Mouse (Mus musculus): ENCODE measurements around the gene Cript.
"Not testable (repeated sequence)": the region's sequence is repeated elsewhere in the genome, so short reads cannot be mapped to it uniquely, and the experiment has no call there.

Gene Cript

DNA sequence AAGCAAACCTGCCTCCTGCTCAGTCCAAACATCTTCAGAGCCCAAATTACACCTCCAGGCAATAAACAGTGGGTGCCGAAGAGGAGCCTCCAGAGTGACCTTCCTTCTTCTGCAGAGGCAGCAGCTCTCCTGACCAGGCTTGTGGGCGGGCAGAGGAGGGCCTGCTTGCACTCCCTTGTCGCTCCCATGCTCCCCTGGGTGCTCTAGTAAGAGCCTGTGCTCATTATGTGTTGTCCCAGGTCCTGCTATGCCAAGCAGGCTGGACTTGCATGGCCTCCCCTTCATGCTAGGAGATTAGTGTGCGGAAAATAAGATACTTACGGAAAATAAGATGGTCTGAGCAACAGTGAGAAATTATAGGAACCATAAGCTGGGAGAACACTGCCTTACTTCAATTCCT is 24.3 kb downstream of the Cript start:
- in situ Hi-C loops (cut with MboI), result loop anchor here (5.0 to 25.0 kb wide), 2 partner anchors 132 to 513 kb away; partner anchors contain the start of gene Tmem247

DNA sequence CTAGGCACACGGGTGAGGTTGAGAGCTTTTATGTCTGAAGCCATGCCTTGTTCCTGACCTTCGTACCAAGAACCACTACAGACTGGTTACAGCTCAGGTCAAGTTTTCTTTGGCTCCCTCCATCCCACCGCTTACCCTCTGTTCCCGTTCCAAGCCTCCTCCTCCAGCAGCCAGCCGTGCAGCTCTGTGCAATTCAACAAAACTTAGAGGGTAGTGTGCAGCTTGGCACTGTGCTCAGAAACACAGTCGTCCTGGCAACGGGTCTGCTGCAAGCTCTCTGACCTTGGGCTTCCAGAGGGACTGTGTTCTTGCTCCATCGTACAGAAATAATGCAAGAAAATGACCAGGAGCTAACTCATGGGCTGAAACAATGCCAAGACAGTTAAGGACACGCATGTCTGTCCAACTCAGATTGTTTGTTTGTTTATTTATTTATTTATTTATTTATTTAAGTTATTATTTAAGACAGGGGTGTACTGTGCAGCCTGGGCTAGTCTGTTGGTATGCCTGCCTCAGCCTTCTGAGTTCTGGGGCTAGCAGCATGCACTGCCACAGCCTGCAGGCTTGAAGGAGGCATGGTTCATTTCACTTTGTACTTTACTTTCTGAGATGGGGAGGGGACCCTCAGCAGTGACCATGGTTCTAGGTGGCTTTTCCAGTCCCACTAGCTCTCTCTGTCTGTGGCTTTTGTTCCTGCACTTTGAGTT is 25.3 kb downstream of the Cript start:
- in situ Hi-C loops (cut with MboI), result no loop called here

DNA sequence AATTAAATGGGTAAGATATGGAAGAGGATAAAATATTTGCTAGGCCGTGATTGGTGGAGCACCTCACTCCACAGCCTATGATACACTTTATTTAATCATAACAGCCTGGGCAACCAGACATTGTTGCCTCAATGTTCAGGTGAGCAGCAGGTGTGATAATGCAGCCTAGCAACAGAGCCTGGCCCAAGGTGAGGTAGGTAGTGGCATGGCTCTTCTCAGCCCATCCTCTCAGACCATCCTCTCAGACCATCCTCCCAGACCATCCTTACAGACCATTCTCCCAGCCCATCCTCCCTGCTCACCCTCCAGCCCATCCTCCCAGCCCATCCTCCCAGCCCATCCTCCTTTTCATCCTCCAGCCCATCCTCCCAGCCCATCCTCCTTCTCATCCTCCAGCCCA is 26.3 kb downstream of the Cript start:
- in situ Hi-C loops (cut with MboI), result no loop called here

DNA sequence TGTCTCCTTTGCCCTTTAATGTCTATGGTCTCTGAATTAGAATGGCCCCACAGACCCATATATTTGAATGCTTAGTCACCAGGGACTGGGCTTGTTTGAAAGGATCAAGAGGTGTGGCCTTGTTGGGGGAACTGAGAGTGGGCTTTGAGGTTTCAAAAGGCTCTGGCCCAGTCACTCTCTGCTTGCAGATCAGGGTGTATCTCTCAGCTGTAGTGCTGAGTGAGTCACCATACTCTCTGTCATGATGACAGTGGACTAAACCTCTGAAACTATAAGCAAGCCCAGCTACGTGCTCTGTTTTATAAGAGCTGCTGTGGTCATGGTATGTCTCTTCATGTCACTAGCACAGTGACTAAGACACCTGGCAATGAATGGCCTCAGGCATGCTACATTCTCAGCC is 27.1 kb downstream of the Cript start:
- in situ Hi-C loops (cut with MboI), result no loop called here

DNA sequence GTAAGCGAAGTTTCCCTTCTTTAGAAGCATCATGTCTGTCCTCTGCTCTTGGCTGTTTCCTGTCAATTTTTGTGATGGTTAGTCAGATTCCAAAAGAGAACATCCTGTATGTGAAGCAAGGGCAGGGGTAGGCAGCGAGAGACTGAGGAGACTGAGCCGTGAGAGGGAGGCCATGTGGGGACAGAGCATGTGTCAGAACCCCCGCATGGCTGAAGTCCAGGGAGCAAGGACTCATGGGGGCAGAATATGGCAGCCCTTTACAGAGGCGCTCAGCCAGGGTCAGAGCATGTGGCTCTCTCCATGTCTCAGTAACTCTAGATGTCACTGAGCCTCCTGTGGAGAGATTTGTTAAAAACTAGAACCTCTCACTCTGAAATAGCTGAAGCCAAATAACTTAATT is 28.6 kb downstream of the Cript start:
- in situ Hi-C loops (cut with MboI), result no loop called here

DNA sequence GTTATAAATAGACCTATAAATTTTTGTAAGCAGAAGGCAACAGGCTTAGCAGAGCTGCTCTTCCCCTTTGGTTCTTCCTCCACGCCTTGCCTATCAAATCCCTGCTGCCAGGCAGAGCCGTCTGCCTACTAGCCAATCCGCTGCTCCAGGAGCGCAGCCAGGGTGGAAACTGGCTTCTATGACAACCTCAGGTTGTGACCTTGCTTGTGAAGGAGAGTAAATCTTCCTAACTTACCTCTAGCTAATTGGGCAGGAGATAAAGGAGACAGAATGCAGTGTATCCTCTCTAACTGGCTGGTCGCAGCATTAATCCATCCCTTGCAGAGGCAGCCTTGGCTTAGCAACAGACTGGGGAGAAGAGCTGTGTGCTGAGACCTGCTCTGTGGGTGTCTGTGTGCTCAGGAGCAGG is 29.7 kb downstream of the Cript start:
- in situ Hi-C loops (cut with MboI), result no loop called here

DNA sequence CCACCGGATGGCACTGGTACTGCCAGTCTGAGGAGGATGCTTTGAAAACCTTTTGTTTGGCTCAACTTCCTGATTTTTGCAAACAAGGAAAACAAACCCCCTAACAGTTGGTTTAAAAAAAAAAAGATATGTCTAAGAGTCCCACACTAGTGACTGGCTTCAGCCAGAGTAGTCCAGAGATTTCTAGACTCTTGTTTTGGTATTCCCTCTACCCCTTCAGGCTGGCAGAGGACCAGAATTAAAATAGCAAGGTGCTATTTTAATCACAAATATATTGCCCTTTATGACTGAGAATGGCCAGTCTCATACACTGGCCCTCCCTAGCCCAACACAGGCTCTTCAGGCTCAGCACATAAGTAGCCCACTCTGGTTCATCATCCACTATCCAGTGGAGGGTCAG is 30.3 kb downstream of the Cript start:
- in situ Hi-C loops (cut with MboI), result no loop called here

DNA sequence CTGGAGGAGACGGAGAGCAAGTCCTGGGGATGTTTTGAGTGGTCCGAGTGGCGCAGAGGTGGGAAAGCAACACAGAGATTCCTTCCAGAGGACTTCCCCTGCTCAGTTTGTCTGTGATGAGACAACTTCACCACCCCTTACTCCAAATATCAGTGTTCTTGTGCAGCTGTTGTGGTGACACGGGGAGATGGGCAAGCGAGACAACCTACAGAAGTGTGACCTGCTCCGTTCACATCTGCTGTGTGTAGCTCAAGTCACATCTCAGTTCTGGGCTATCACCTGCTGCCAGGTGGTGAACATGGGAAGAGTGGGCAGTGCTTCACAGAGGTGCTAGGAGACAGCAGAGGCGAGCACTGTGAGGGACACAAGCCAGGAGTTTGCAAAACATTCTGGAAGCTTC is 31.4 kb downstream of the Cript start:
- in situ Hi-C loops (cut with MboI), result no loop called here

DNA sequence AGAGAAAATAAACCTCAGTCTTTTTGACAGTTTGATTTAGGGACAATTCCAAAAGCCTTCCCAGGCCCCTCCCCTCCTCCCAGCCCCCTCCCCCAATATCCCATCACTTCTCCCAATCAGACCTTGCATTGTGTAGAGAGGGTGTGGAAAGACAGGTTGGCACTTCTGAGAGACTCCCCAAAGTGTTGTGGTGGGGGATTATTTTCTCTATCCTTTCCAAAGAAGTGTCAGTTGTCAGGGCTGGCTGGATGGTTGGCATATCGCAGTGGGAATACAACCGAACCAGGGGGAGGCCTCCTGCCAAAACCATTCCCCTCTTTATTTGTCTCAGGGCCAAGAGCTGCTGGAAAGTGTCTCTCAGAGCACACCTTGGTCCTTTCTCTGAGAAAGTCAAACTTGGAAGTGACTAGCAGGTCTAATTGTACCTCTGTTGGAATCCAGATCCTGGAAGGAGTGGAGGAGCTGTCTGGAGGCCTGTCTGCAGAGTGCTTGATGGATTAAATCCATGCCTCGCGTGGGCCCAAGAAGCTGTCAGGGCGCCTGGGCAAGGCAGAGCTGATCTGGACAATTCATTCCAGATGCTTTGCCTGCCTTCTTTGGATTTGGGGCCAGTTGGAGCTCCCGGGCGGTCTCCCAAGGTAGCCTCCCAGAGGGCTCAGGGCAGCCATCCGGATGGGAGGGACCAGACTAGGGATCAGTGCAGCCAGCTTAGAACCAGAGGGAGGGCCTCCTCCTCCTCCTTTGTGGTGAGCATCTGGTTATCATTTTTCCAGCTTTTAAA is 32.3 kb downstream of the Cript start:
- in situ Hi-C loops (cut with MboI), result no loop called here

DNA sequence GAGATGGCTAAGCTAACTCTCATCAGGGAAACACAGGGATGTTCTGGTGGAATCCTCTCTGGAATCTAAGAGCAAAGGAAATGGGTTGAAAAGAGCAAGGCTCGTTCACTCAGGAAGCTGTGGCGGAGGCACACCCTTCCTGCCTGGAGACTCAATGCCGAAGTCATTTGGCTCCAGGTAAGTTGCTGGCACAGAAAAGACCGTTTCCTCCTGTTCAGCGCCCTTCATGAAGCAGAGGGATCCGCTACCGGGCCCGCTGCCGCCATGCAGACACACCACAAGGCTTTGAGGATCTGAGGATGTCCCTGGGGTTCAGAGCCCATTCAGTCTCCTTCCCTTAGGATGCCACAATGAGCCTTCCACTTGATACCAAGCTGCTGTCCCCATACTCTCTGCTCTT is 37.3 kb downstream of the Cript start:
- in situ Hi-C loops (cut with MboI), result no loop called here

DNA sequence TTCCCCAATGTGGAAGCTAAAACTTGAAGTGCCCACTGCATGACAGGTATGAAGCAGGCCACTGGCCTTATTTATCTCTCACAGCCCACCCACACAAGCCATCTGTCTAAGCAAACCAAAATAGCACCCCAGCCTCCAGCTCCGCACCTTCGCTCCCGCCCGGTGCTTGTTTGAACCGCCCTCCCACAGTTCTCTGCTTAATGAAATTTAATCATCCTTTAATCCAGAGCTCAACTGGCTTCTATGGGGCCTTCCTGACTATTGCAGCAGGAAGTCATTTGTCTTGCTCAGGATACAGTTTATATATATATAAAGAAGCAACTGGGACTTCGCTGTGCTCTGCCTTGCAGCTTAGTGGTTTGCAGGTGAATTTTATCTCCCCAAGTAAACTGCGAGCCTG is 38.1 kb downstream of the Cript start:
- in situ Hi-C loops (cut with MboI), result no loop called here

DNA sequence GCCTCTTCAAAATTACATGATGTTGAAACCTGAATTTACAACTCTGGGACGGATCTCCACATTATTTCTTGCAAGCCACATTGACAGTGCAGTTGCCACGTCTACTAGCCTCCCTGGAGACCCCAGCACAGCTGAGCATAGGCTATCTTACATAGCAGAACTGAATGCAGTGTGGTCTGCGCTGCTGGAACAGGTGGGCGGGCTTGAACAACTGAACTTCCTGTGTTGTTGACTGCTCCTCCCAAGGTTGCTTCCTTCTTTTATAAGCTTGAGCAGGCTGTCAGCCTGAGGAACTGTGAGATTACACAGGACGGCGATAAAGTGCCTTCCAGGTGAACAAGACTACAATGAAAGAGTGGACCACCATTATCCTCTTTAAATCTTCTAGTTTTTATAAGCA is 38.6 kb downstream of the Cript start:
- in situ Hi-C loops (cut with MboI), result no loop called here

DNA sequence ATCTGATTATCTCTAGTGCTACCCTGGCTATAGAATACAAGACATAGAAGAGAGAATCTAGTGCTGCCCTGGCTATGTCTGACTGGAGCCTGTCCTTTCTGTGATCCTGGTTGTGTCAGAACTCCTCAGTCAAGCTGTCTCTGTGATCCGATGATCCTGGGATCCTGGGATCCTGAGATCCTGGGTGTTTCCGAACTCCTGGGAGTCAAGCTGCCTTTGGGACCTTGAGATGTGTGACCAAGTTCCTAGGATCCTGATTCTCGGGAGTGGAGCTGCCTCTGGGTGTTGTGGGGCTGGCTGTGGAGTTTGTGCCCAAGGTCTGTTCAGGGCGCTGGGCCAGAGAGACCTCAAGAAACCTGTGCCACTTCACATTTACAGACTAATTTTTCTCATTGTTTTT is 43.6 kb downstream of the Cript start:
- in situ Hi-C loops (cut with MboI), result no loop called here

DNA sequence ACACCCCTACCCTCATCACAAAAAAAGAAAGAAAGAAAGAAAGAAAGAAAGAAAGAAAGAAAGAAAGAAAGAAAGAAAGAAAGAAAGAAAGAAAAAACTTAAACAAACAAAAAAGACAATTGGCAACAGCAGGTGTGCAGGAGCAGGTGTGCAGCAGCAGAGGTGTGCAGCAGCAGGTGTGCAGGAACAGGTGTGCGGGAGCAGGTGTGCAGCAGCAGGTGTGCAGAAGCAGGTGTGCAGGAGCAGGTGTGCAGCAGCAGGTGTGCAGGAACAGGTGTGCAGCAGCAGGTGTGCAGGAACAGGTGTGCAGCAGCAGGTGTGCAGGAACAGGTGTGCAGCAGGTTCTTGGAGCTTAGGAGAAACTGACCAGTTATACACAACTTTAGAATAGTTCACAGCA is 46.8 kb downstream of the Cript start:
- in situ Hi-C loops (cut with MboI), result not testable (repeated sequence)

DNA sequence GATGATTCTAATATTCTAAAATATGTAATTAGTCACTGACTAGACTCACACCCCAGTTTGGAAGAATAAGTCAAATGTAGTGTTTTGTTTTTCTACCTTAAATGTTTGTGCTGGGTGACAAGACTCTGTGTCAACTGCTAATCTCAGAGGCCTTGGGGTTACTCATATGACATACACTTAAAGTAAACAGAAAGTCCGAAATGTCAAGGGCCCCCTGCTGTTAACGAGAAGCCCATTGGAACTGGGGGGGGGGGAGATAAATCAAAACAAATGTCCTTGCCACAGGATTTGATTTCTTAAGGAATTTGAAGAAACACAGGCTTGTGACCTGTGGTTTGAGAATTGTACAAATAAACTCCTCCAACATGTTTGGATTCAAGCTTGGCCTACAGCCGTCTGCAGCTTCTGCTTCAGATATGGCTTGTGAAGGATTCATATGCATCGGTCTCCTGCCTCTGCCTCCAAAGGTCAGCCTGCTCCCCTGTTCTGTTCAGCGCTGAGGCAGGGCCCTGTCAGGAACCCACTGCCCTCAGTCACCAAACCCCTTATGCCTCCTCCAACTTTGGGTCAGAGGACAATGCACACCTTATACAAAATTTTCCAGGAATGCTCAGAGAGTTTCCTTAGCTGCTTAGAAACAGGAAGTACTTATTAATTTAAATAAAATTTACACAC is 47.6 kb downstream of the Cript start:
- in situ Hi-C loops (cut with MboI), result no loop called here

DNA sequence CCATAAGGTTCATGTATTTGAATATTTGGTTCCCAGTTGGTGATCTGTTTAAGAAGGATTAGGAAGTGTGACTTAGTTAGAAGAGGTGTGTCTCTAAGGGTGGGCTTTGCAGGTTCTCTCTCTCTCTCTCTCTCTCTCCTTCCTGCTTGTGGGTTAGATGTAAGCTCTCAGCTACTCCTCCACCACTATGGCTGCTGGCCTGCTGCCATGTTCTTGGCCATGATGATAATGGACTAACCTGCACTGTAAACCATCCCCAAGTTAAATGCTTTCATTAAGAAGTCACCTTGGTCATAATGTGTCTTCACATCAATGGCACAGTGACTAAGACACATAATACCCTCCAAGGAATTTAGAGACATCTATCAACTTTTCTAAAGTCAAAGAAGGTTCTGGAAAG is 48.1 kb downstream of the Cript start:
- in situ Hi-C loops (cut with MboI), result no loop called here

DNA sequence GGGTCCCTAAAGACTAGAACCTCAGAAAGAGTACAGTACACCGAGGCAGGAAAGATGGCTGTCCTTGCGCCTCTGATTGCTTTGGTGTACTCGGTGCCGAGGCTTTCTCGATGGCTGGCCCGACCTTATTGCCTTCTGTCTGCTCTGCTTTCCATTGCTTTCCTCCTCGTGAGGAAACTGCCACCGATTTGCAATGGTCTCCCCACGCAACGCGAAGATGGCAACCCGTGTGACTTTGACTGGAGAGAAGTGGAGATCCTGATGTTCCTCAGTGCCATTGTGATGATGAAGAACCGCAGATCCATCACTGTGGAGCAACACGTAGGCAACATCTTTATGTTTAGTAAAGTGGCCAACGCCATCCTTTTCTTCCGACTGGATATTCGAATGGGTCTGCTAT is 52.9 kb downstream of the Cript start:
- in situ Hi-C loops (cut with MboI), result not testable (repeated sequence)

DNA sequence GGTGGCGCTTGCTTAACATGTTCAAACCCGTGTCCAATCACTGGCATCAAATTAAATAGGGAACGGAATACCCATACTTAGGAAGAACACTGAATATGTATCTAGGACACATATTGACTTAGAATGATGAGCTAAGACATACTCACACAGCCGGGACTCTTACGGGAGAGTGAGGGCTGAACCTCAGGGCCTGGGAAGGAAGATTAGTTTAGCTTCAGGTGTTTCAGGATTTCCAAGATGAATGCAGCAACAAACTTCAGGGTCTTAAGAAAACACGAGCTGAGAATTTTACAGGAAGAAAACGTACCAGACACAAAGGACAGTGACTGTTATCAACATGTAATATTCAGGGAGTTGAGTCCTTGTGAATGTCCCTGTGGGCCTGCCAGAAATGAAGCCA is 55.4 kb downstream of the Cript start:
- in situ Hi-C loops (cut with MboI), result no loop called here

DNA sequence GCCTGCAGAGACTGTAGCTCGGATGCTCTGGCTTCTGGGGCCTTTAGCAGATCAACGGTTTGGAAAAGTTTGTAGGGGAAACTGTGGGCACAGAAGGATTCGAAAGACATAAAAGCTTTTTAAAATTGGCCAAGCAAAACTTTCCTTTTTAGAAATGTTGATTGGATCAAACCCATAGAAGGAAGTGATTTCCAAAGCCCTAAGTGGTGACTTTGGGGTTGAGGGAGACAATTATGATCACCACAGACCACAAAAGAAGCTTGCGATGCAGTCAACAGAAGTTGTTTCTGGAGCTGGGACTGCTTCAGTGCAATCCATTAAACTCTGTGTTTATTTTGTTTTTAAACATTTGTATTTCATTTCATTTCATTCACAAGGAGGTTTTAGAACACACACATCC is 57.2 kb downstream of the Cript start:
- in situ Hi-C loops (cut with MboI), result no loop called here

DNA sequence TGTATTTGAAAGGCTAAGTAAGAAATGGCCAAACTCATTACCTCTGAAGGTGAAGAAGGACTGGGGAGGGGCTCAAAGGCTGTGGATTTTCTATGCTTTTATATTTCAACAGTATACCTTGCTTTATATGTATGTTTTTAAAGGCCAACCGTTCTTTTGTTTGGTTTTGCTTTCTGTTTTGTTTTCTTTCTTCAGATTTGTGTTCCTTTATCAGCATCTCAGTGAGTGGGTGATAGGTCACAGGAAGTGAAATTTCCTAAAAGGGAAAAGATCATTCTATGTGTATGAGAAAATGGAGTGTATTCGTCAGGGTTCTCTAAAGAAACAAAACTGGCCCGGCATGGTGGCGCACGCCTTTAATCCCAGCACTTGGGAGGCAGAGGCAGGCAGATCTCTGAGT is 58.3 kb downstream of the Cript start:
- in situ Hi-C loops (cut with MboI), result no loop called here
